Mouse (Mus musculus): ENCODE results near the gene Srrt. TPM values are rescaled to one million over a fixed set of nuclear protein-coding genes. Genes with fewer than 3 reads are reported as not detected.
A peak's percentile ranks its signal among the peaks of the same experiment; 100 is the strongest.

Gene Srrt
- polyA plus RNA-seq, 1 experiment from 2014 or later: 92.0 TPM

GRCm38 (mm10) chr5:137340222-137340621 lies 32.7 kb upstream of the Srrt start:
- Histone ChIP-seq H3K27ac (ENCODE audit: low read depth, low read length) (peak overlapping the region; percentile 85; the same call in 1 of the 2 replicates), H3K4me3 (ENCODE audit: low read depth, low read length) (no peak overlapping the region), H3K27me3 (ENCODE audit: control insufficient read depth, insufficient read depth, low read length) (no peaks in the 10 kb centered on the region), H3K4me2 (no peak overlapping the region; the same call in 1 of the 2 replicates), H3K4me1 (ENCODE audit: control insufficient read depth, insufficient read depth, low read length) (peaks cover 20% of the 10 kb centered on the region), H3K9me3 (replicated peaks; ENCODE audit: control insufficient read depth, low read length) (no peaks in the 10 kb centered on the region), H3K36me3 (ENCODE audit: control insufficient read depth, insufficient read depth, low read length) (no peaks in the 10 kb centered on the region), H3K9ac (ENCODE audit: low read depth, low read length) (no peak overlapping the region)
- ATAC-seq (replicated peaks; ENCODE audit: insufficient number of reproducible peaks, low FRiP score, low TSS enrichment): no peak
- WGBS (ENCODE audit: insufficient replicate concordance): 66% methylated on average over 6 of the region's 6 CpGs

GRCm38 (mm10) chr5:137339290-137339979 lies 32.0 kb upstream of the Srrt start:
- Histone ChIP-seq H3K9ac (ENCODE audit: low read depth, low read length) (peak overlapping the region; percentile 83), H3K36me3 (ENCODE audit: control insufficient read depth, insufficient read depth, low read length) (no peaks in the 10 kb centered on the region), H3K4me1 (ENCODE audit: control insufficient read depth, insufficient read depth, low read length) (peaks cover 20% of the 10 kb centered on the region), H3K4me2 (peak overlapping the region; percentile 87), H3K4me3 (ENCODE audit: low read depth, low read length) (peak overlapping the region; percentile 48), H3K9me3 (replicated peaks; ENCODE audit: control insufficient read depth, low read length) (no peaks in the 10 kb centered on the region), H3K27ac (ENCODE audit: low read depth, low read length) (peak overlapping the region; percentile 85), H3K27me3 (ENCODE audit: control insufficient read depth, insufficient read depth, low read length) (no peaks in the 10 kb centered on the region)
- peak; percentile 64 for ATAC-seq (replicated peaks; ENCODE audit: insufficient number of reproducible peaks, low FRiP score, low TSS enrichment)
- 7% methylated on average over 22 of the region's 22 CpGs for WGBS (ENCODE audit: insufficient replicate concordance)

- Histone ChIP-seq H3K9ac (ENCODE audit: low read depth, low read length) (peak overlapping the region; percentile 83), H3K36me3 (ENCODE audit: control insufficient read depth, insufficient read depth, low read length) (no peaks in the 10 kb centered on the region), H3K4me2 (peak overlapping the region; percentile 87), H3K27me3 (ENCODE audit: control insufficient read depth, insufficient read depth, low read length) (no peaks in the 10 kb centered on the region), H3K9me3 (replicated peaks; ENCODE audit: control insufficient read depth, low read length) (no peaks in the 10 kb centered on the region), H3K4me1 (ENCODE audit: control insufficient read depth, insufficient read depth, low read length) (peaks cover 20% of the 10 kb centered on the region), H3K27ac (ENCODE audit: low read depth, low read length) (peak overlapping the region; percentile 85), H3K4me3 (ENCODE audit: low read depth, low read length) (peak overlapping the region; percentile 48)
- ATAC-seq (replicated peaks; ENCODE audit: insufficient number of reproducible peaks, low FRiP score, low TSS enrichment): peak; percentile 11; the same call in 1 of the 2 replicates
- WGBS (ENCODE audit: insufficient replicate concordance): 2% methylated on average over 11 of the region's 11 CpGs
Observed at GRCm38 (mm10) chr5:137338663-137339289, 31.3 kb upstream of the Srrt start.

GRCm38 (mm10) chr5:137338256-137338655 lies 30.8 kb upstream of the Srrt start:
- Histone ChIP-seq H3K9ac (ENCODE audit: low read depth, low read length) (peak overlapping the region; percentile 83), H3K36me3 (ENCODE audit: control insufficient read depth, insufficient read depth, low read length) (no peaks in the 10 kb centered on the region), H3K27me3 (ENCODE audit: control insufficient read depth, insufficient read depth, low read length) (no peaks in the 10 kb centered on the region), H3K27ac (ENCODE audit: low read depth, low read length) (peak overlapping the region; percentile 85), H3K4me3 (ENCODE audit: low read depth, low read length) (peak overlapping the region; percentile 48), H3K4me2 (peak overlapping the region; percentile 87), H3K9me3 (replicated peaks; ENCODE audit: control insufficient read depth, low read length) (no peaks in the 10 kb centered on the region), H3K4me1 (ENCODE audit: control insufficient read depth, insufficient read depth, low read length) (peaks cover 20% of the 10 kb centered on the region)
- WGBS (ENCODE audit: insufficient replicate concordance): 1% methylated on average over 19 of the region's 19 CpGs
- ATAC-seq (replicated peaks; ENCODE audit: insufficient number of reproducible peaks, low FRiP score, low TSS enrichment): peak; percentile 62

GRCm38 (mm10) chr5:137337190-137337589 lies 29.7 kb upstream of the Srrt start:
- H3K36me3 ChIP-seq (ENCODE audit: control insufficient read depth, insufficient read depth, low read length): no peaks in the 10 kb centered on the region
- peak overlapping the region; percentile 24; the same call in 1 of the 2 replicates for H3K27ac ChIP-seq (ENCODE audit: low read depth, low read length)
- H3K9ac ChIP-seq (ENCODE audit: low read depth, low read length): 0 out of 2 replicates have a peak overlapping the region, but pooled peaks have one; percentile 30
- 31% methylated on average over 8 of the region's 8 CpGs for WGBS (ENCODE audit: insufficient replicate concordance)
- no peak overlapping the region for H3K4me2 ChIP-seq
- no peaks in the 10 kb centered on the region for H3K9me3 ChIP-seq (replicated peaks; ENCODE audit: control insufficient read depth, low read length)
- H3K27me3 ChIP-seq (ENCODE audit: control insufficient read depth, insufficient read depth, low read length): no peaks in the 10 kb centered on the region
- no peak for ATAC-seq (replicated peaks; ENCODE audit: insufficient number of reproducible peaks, low FRiP score, low TSS enrichment)
- peaks cover 25% of the 10 kb centered on the region for H3K4me1 ChIP-seq (ENCODE audit: control insufficient read depth, insufficient read depth, low read length)
- H3K4me3 ChIP-seq (ENCODE audit: low read depth, low read length): no peak overlapping the region

GRCm38 (mm10) chr5:137335066-137335465 lies 27.6 kb upstream of the Srrt start:
- Histone ChIP-seq H3K27ac (ENCODE audit: low read depth, low read length) (no peak overlapping the region), H3K4me1 (ENCODE audit: control insufficient read depth, insufficient read depth, low read length) (peaks cover 25% of the 10 kb centered on the region), H3K9me3 (replicated peaks; ENCODE audit: control insufficient read depth, low read length) (no peaks in the 10 kb centered on the region), H3K27me3 (ENCODE audit: control insufficient read depth, insufficient read depth, low read length) (no peaks in the 10 kb centered on the region), H3K4me2 (no peak overlapping the region), H3K4me3 (ENCODE audit: low read depth, low read length) (no peak overlapping the region), H3K9ac (ENCODE audit: low read depth, low read length) (no peak overlapping the region), H3K36me3 (ENCODE audit: control insufficient read depth, insufficient read depth, low read length) (no peaks in the 10 kb centered on the region)
- no peak for ATAC-seq (replicated peaks; ENCODE audit: insufficient number of reproducible peaks, low FRiP score, low TSS enrichment)
- 75% methylated on average over 6 of the region's 6 CpGs for WGBS (ENCODE audit: insufficient replicate concordance)

GRCm38 (mm10) chr5:137334317-137334716 lies 26.8 kb upstream of the Srrt start:
- no peaks in the 10 kb centered on the region for H3K36me3 ChIP-seq (ENCODE audit: control insufficient read depth, insufficient read depth, low read length)
- no peak overlapping the region for H3K4me3 ChIP-seq (ENCODE audit: low read depth, low read length)
- WGBS (ENCODE audit: insufficient replicate concordance): 47% methylated on average over 10 of the region's 10 CpGs
- peaks cover 18% of the 10 kb centered on the region for H3K4me1 ChIP-seq (ENCODE audit: control insufficient read depth, insufficient read depth, low read length)
- ATAC-seq (replicated peaks; ENCODE audit: insufficient number of reproducible peaks, low FRiP score, low TSS enrichment): no peak
- peak overlapping the region; percentile 98 for H3K4me2 ChIP-seq
- H3K27ac ChIP-seq (ENCODE audit: low read depth, low read length): no peak overlapping the region
- no peak overlapping the region for H3K9ac ChIP-seq (ENCODE audit: low read depth, low read length)
- H3K27me3 ChIP-seq (ENCODE audit: control insufficient read depth, insufficient read depth, low read length): no peaks in the 10 kb centered on the region
- no peaks in the 10 kb centered on the region for H3K9me3 ChIP-seq (replicated peaks; ENCODE audit: control insufficient read depth, low read length)

- WGBS (ENCODE audit: insufficient replicate concordance): under 1% methylated on average over 44 of the region's 44 CpGs
- no peaks in the 10 kb centered on the region for H3K27me3 ChIP-seq (ENCODE audit: control insufficient read depth, insufficient read depth, low read length)
- peaks cover 11% of the 10 kb centered on the region; the same call in 1 of the 2 replicates for H3K4me1 ChIP-seq (ENCODE audit: control insufficient read depth, insufficient read depth, low read length)
- H3K36me3 ChIP-seq (ENCODE audit: control insufficient read depth, insufficient read depth, low read length): no peaks in the 10 kb centered on the region
- peak within 1 kb of the TSS; percentile 72 for H3K9ac ChIP-seq (ENCODE audit: low read depth, low read length)
- H3K27ac ChIP-seq (ENCODE audit: low read depth, low read length): no peak within 1 kb of the TSS
- H3K9me3 ChIP-seq (replicated peaks; ENCODE audit: control insufficient read depth, low read length): no peaks in the 10 kb centered on the region
- peak; percentile 89 for ATAC-seq (replicated peaks; ENCODE audit: insufficient number of reproducible peaks, low FRiP score, low TSS enrichment)
- H3K4me2 ChIP-seq: peak within 1 kb of the TSS; percentile 98
- H3K4me3 ChIP-seq (ENCODE audit: low read depth, low read length): peak within 1 kb of the TSS; percentile 73
Observed at GRCm38 (mm10) chr5:137333512-137334174, 26.2 kb upstream of the Srrt start, which contains the start of gene Slc12a9. Slc12a9 (minus strand) TSS chr5:137333597.

All from heart, embryonic 11.5 days (tissue).